Mouse (Mus musculus) midbrain, embryonic 16.5 days (tissue): ENCODE results near the gene Ccno. TPM values are rescaled to one million over a fixed set of nuclear protein-coding genes. Genes with fewer than 3 reads are reported as not detected.
A peak's percentile ranks its signal among the peaks of the same experiment; 100 is the strongest.

Experiments used
- ATAC-seq: fragments of 200-750 bp; cut with Nextera tagmentation; 2 replicates; pipeline ENCODE4 v1.8.0; 2017; ENCODE audit warnings: moderate TSS enrichment
- H3K27ac ChIP-seq: fragments of 300-500 bp; sonication (generic); 2 replicates; pipeline ENCODE4 v1.5.1; 2014; ENCODE audit warnings: mild to moderate bottlenecking, low read length, mixed read lengths
- H3K27me3 ChIP-seq: fragments of 300-500 bp; sonication (generic); 2 replicates; pipeline ENCODE4 v1.6.1; 2014; ENCODE audit warnings: low read depth, low read length, mixed read lengths; ENCODE audit not compliant: control insufficient read depth, insufficient read depth
- H3K36me3 ChIP-seq: fragments of 300-500 bp; sonication (generic); 2 replicates; pipeline ENCODE4 v1.6.1; 2014; ENCODE audit warnings: mild to moderate bottlenecking, low read length, moderate library complexity, mixed read lengths; ENCODE audit not compliant: control insufficient read depth, insufficient read depth
- H3K4me1 ChIP-seq: fragments of 300-500 bp; sonication (generic); 2 replicates; pipeline ENCODE4 v1.6.1; 2014; ENCODE audit warnings: mild to moderate bottlenecking, low read length, mixed read lengths; ENCODE audit not compliant: control insufficient read depth, insufficient read depth
- H3K4me2 ChIP-seq: fragments of 300-500 bp; sonication (generic); 2 replicates; pipeline ENCODE4 v1.6.1; 2014; ENCODE audit warnings: mild to moderate bottlenecking, low read length, mixed read lengths
- H3K4me3 ChIP-seq: fragments of 300-500 bp; sonication (generic); 2 replicates; pipeline ENCODE4 v1.5.1; 2014; ENCODE audit warnings: low read depth, mild to moderate bottlenecking, low read length, moderate library complexity, mixed read lengths
- H3K9ac ChIP-seq: fragments of 300-500 bp; sonication (generic); 2 replicates; pipeline ENCODE4 v1.6.1; 2014; ENCODE audit warnings: low read depth, low read length, mixed read lengths
- H3K9me3 ChIP-seq: fragments of 300-500 bp; sonication (generic); replicated peaks from 2 replicates; pipeline ENCODE4 v1.6.1; 2014; ENCODE audit warnings: mild to moderate bottlenecking, low read length, mixed read lengths; ENCODE audit not compliant: control insufficient read depth, poor library complexity, severe bottlenecking
- WGBS: fragments of 180-500 bp; shearing (Covaris S2); extraction: QIAGEN DNeasy Blood & Tissue Kit; methylation state at CpG from one replicate; pipeline ENCODE4 v1.1.7; 2014; 5-methylcytosine and 5-hydroxymethylcytosine counted together
- polyA plus RNA-seq: library from polyadenylated mRNA; unstranded; fragments of >200 nt; fragmentation: Nextera tagmentation; extraction: Ambion mirVana; gene quantifications from 2 replicates; pipeline ENCODE4 v1.2.1, GENCODE M21; 2015

Gene Ccno
- polyA plus RNA-seq = 1.2 and 1.5 TPM in 2 replicates

DNA sequence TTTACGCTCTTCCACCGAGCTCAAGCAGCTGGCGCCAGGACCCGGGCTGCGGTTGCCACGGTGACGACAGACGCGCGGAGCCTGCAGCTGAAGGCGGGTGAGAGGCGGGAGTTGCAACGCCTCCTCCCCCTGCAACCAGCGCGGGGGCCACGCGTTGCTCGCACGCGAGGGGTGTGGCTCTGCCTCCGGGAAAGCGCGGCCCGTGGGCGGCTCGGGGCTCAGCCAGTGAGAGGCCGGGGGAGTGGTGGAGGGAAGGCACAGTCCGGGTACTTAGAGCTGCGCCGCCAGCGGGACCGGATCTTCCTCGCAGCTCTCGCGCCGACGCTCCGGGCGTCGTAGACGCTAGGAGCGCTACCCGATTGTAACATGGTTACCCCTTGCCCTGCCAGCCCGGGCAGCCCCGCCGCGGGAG lies at the start of gene Ccno:
Ccno (plus strand) TSS at position 271 of the 412 bp plus-strand sequence.
- peak; percentile 96 for ATAC-seq
- peak within 1 kb of the TSS; percentile 98 for H3K4me2 ChIP-seq
- H3K4me1 ChIP-seq = peaks cover 28% of the 10 kb centered on the region
- peaks cover 39% of the 10 kb centered on the region for H3K27me3 ChIP-seq
- H3K9me3 ChIP-seq = no peaks in the 10 kb centered on the region
- 2% methylated on average over 35 of the region's 47 CpGs for WGBS
- no peaks in the 10 kb centered on the region for H3K36me3 ChIP-seq
- peak within 1 kb of the TSS; percentile 66 for H3K9ac ChIP-seq
- H3K4me3 ChIP-seq = peak within 1 kb of the TSS; percentile 65
- no peak within 1 kb of the TSS for H3K27ac ChIP-seq

DNA sequence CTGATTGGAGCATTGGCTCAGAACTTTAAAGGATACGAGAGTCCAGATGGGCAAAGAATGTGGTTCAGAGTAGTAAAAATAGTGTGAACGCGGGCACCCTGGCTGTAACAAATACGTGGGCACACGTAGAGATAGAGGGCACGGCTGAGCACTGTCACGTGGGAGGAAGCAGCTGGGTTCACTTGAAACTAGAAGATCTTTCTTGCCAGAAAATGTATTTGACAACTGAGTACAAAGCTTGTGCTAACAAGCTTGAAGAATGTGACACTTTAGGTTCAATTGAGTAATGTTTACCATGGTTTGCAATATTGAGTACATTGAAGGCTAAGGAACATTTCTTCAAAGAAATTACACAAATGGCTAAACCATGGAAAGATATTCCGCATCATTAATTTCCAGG lies 49.5 kb upstream of the Ccno start:
- Histone ChIP-seq H3K9ac (no peak overlapping the region), H3K4me1 (no peaks in the 10 kb centered on the region), H3K36me3 (peaks cover 31% of the 10 kb centered on the region), H3K4me2 (no peak overlapping the region), H3K27ac (no peak overlapping the region), H3K4me3 (no peak overlapping the region), H3K9me3 (no peaks in the 10 kb centered on the region), H3K27me3 (no peaks in the 10 kb centered on the region)
- 96% methylated on average over 8 of the region's 8 CpGs for WGBS
- ATAC-seq = no peak

GRCm38 (mm10) chr13:112941879-112942330 lies 45.7 kb upstream of the Ccno start:
- H3K36me3 ChIP-seq = peaks cover 50% of the 10 kb centered on the region
- no peaks in the 10 kb centered on the region for H3K9me3 ChIP-seq
- no peak for ATAC-seq
- no peak overlapping the region for H3K4me3 ChIP-seq
- WGBS = 86% methylated on average over 15 of the region's 15 CpGs
- H3K27ac ChIP-seq = no peak overlapping the region
- no peaks in the 10 kb centered on the region for H3K4me1 ChIP-seq
- no peak overlapping the region for H3K4me2 ChIP-seq
- no peaks in the 10 kb centered on the region for H3K27me3 ChIP-seq
- no peak overlapping the region for H3K9ac ChIP-seq

DNA sequence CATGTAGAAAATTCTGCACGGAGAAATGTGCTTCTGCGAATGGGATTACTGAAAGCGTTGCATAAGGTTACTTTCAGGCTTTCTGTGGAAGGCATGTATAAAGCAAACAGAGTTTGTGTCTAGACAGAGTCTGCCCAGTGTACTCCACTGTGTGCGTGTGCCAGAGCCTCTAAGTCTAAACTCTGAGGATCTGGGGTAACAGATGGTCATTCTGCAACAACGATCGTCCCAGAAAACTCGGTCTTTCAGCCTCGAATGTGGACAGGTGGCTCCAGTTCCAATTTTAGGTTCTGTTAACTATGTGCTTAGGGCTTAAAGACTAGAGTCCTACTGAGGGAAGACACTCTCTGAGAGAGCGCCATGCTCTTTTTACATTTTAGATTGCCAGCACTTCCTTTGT lies 42.3 kb upstream of the Ccno start:
- ATAC-seq = no peak

DNA sequence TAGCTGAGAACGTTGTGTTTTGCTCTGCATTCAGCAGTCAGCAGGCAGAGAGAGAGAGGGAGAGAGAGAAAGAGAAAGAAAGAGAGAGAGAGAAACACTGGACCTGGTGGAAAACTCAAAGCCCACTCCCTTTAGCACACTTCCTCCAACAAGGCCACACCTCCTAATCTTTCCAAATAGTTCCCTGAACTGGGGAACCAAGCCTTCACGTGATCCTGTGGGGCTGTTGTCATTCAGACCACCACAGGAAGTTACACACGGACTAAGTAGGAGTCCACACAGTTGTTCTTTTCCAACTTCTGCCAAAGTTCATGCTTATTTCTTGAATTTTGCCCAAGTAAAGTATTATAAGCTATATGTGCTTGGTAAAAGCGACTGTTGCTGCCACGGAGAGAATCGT lies 41.7 kb upstream of the Ccno start:
- Histone ChIP-seq H3K4me3 (no peak overlapping the region), H3K27ac (no peak overlapping the region), H3K9me3 (no peaks in the 10 kb centered on the region), H3K27me3 (no peaks in the 10 kb centered on the region), H3K9ac (no peak overlapping the region), H3K4me2 (no peak overlapping the region), H3K4me1 (no peaks in the 10 kb centered on the region), H3K36me3 (peaks cover 61% of the 10 kb centered on the region)
- ATAC-seq = no peak
- WGBS = 85% methylated on average over 6 of the region's 6 CpGs

More for the DNA sequence above, 42.3 kb upstream of the Ccno start:
- no peak overlapping the region for H3K4me3 ChIP-seq
- H3K4me2 ChIP-seq = no peak overlapping the region
- WGBS = 94% methylated on average over 9 of the region's 9 CpGs
- H3K27ac ChIP-seq = no peak overlapping the region
- H3K36me3 ChIP-seq = peaks cover 60% of the 10 kb centered on the region
- H3K9me3 ChIP-seq = no peaks in the 10 kb centered on the region
- no peaks in the 10 kb centered on the region for H3K27me3 ChIP-seq
- H3K4me1 ChIP-seq = no peaks in the 10 kb centered on the region
- no peak overlapping the region for H3K9ac ChIP-seq

DNA sequence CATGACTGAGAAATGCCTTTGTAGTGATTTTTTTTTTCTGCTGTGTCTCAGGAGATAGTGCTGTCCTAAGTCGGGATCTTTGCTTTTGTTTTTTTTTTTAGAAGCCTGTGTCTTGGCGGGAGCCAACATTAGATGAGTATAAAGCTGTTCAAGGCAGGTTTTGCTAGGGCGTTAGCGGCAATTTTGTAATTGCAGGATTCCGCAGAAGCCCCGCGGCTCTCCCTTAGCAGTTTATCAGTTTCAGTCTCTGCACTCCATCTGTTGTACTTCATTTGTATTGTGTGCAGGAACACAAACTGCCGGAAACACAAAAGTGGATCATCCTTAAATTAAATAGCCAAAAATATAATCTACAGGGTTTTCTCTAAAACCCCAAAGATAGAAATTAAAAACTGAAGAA lies 33.5 kb upstream of the Ccno start:
- H3K4me1 ChIP-seq = no peaks in the 10 kb centered on the region
- peaks cover 31% of the 10 kb centered on the region for H3K36me3 ChIP-seq
- no peaks in the 10 kb centered on the region for H3K9me3 ChIP-seq
- no peak overlapping the region for H3K4me3 ChIP-seq
- ATAC-seq = no peak
- no peak overlapping the region for H3K4me2 ChIP-seq
- no peak overlapping the region for H3K27ac ChIP-seq
- no peaks in the 10 kb centered on the region for H3K27me3 ChIP-seq
- H3K9ac ChIP-seq = no peak overlapping the region
- 92% methylated on average over 8 of the region's 8 CpGs for WGBS

DNA sequence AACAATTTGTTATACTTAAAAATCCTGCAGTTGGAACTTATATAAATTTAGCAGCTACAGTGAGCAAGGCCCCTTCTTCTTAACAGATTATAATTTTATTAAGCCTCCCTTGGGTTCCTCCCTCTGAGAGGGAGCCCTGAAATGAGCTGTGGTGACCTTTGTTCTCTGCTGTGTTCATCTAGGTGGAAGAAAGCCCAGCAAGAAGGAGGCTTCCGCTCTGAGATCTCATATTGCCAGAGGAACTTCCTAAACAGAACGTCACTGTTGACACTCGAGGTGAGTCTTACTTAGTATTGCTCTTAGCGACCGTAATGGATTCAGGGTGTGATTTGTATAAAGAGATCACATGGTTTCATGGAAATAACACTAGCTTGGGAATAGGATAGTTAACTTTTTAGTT lies 24.5 kb upstream of the Ccno start:
- no peaks in the 10 kb centered on the region for H3K9me3 ChIP-seq
- H3K4me3 ChIP-seq = no peak overlapping the region
- WGBS = 79% methylated on average over 5 of the region's 5 CpGs
- H3K4me2 ChIP-seq = no peak overlapping the region
- H3K36me3 ChIP-seq = peaks cover 34% of the 10 kb centered on the region
- no peaks in the 10 kb centered on the region for H3K4me1 ChIP-seq
- ATAC-seq = no peak
- no peak overlapping the region for H3K9ac ChIP-seq
- no peak overlapping the region for H3K27ac ChIP-seq
- H3K27me3 ChIP-seq = no peaks in the 10 kb centered on the region

DNA sequence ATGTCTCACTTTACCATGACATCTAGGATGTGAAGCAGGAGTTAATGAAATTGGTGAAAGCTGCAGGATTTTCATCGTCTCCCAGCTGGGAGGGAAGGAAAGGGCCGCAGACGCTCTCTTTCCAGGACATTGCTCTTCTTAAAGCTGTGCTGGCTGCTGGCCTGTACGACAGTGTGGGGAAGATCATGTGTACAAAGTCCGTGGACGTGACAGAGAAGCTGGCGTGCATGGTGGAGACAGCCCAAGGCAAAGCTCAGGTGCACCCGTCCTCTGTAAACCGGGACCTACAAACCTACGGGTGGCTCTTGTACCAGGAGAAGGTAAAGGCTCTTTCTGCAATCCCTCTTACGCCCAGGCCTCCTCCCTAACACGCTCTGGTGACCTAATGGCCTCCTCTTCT lies 23.2 kb upstream of the Ccno start:
- no peak overlapping the region for H3K9ac ChIP-seq
- no peaks in the 10 kb centered on the region for H3K4me1 ChIP-seq
- no peaks in the 10 kb centered on the region for H3K9me3 ChIP-seq
- H3K4me2 ChIP-seq = no peak overlapping the region
- H3K27ac ChIP-seq = no peak overlapping the region
- H3K36me3 ChIP-seq = peaks cover 34% of the 10 kb centered on the region
- 93% methylated on average over 12 of the region's 12 CpGs for WGBS
- H3K27me3 ChIP-seq = no peaks in the 10 kb centered on the region
- no peak for ATAC-seq
- H3K4me3 ChIP-seq = no peak overlapping the region

DNA sequence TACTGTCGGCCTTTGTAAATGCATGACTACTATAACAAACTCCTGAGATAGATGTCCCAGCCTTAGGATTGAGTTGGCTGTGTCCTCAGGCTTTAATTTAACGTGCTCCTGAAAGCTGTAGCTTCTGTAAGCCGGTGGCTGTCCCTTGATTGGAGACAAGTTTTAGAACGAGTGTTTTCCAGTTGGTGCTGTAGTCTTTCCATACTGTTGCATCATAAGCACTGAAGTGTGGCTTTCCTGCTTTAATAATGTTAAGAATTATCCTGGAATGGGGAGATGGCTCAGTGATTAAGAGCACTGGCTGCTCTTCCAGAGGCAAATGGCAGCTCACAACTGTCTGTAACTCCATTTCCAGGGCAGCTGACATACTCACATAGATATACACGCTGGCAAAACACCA lies 20.3 kb upstream of the Ccno start:
- Histone ChIP-seq H3K9me3 (no peaks in the 10 kb centered on the region), H3K9ac (no peak overlapping the region), H3K27me3 (no peaks in the 10 kb centered on the region), H3K36me3 (peaks cover 29% of the 10 kb centered on the region), H3K4me2 (no peak overlapping the region), H3K4me1 (no peaks in the 10 kb centered on the region), H3K4me3 (no peak overlapping the region), H3K27ac (no peak overlapping the region)
- 91% methylated on average over 5 of the region's 5 CpGs for WGBS
- ATAC-seq = no peak
